Mouse (Mus musculus) myocyte (in vitro differentiated cells): ENCODE measurements around the gene Cd72.

Experiments used
- CEBPB ChIP-seq: IDR thresholded peaks from 2 replicates; pipeline ENCODE4 v1.6.1; 2011; ENCODE audit warnings: mild to moderate bottlenecking, moderate library complexity; ENCODE audit not compliant: poor library complexity, insufficient read depth, severe bottlenecking
- E2F4 ChIP-seq: IDR thresholded peaks from one replicate; pipeline ENCODE4 v1.6.1; 2011; ENCODE audit warnings: mild to moderate bottlenecking, control low read depth, moderate library complexity; ENCODE audit not compliant: insufficient read depth
- MAX ChIP-seq: IDR thresholded peaks from one replicate; pipeline ENCODE4 v1.6.1; 2011; ENCODE audit warnings: low read depth, mild to moderate bottlenecking, control low read depth
- MYOD1 ChIP-seq, 3 experiments: IDR thresholded peaks; one replicate each; pipeline ENCODE4 v1.6.1; 2011; ENCODE audit warnings: control low read depth in 2 of 3, low read depth in 2 of 3, mild to moderate bottlenecking in 2 of 3, moderate library complexity in 1 of 3; ENCODE audit not compliant: insufficient read length in 2 of 3, control insufficient read depth in 1 of 3
- MYOG ChIP-seq, 3 experiments: IDR thresholded peaks; one replicate each; pipeline ENCODE4 v1.6.1; 2011; ENCODE audit warnings: control low read depth in 2 of 3, low read depth in 2 of 3, mild to moderate bottlenecking in 2 of 3; ENCODE audit not compliant: insufficient read length in 2 of 3, control insufficient read depth in 1 of 3, insufficient read depth in 1 of 3
- POLR2A ChIP-seq: IDR thresholded peaks from one replicate; pipeline ENCODE4 v1.6.1; 2011; ENCODE audit warnings: low read depth, mild to moderate bottlenecking, control low read depth, moderate library complexity; ENCODE audit not compliant: insufficient read length
- POLR2AphosphoS2 ChIP-seq: IDR thresholded peaks from one replicate; pipeline ENCODE4 v1.6.1; 2011; ENCODE audit warnings: low read depth, control low read depth; ENCODE audit not compliant: insufficient read length
- REST ChIP-seq: IDR thresholded peaks from one replicate; pipeline ENCODE4 v1.6.1; 2011; ENCODE audit warnings: mild to moderate bottlenecking, control low read depth, moderate library complexity; ENCODE audit not compliant: insufficient read depth, insufficient read length
- TCF12 ChIP-seq: IDR thresholded peaks from one replicate; pipeline ENCODE4 v1.6.1; 2011; ENCODE audit warnings: mild to moderate bottlenecking, control low read depth; ENCODE audit not compliant: poor library complexity, insufficient read depth, severe bottlenecking
- TCF3 ChIP-seq: IDR thresholded peaks from one replicate; pipeline ENCODE4 v1.6.1; 2011; ENCODE audit warnings: low read depth, control low read depth; ENCODE audit not compliant: insufficient read length
- USF1 ChIP-seq: IDR thresholded peaks from one replicate; pipeline ENCODE4 v1.6.1; 2011; ENCODE audit warnings: low read depth, mild to moderate bottlenecking, control low read depth, moderate library complexity

DNA sequence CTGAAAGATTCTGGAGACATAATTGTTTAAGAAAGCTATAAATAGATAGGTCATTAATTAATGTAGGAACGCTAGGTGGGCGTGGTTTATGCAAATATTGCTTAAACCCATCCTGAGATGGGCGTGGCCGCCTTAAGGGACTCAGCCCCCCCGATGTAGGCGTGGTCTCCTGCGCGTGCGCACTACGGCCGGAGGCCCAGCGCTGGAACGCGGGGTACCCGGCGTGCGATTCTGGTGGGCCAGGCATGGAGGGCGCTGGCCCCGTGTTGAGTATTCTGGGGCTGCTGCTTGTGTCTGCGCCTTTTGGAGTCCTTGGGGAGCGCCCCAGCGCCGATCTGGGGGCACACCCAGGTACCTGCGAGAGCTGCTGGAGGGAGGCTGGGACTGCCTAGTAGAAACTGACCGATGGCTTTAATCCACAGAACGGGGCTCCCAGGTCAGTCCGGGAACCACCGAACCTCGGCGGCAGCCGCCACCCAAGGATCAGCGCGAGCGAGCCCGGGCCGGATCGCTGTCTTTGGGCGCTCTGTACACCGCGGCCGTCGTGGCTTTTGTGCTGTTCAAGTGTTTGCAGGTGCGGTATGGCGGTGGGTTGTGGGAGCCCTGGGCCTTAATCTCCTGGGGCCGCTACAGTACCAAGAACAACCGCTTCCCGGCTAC, 38.9 kb upstream of the Cd72 start:
- TF ChIP-seq TCF3 = no peak
- TF ChIP-seq POLR2A = peak; percentile 91
- TF ChIP-seq MAX = no peak
- peak; percentile 94 for TF ChIP-seq POLR2AphosphoS2
- TF ChIP-seq MYOG (IDR thresholded peaks at IDR 0.05; ENCODE audit: control insufficient read depth in 1 of 3, insufficient read depth in 1 of 3, insufficient read length in 2 of 3, low read depth in 2 of 3) = no peak
- no peak for TF ChIP-seq CEBPB
- no peak for TF ChIP-seq TCF12
- no peak for TF ChIP-seq E2F4
- no peak for TF ChIP-seq USF1
- TF ChIP-seq MYOD1 (IDR thresholded peaks at IDR 0.05; ENCODE audit: control insufficient read depth in 1 of 3, insufficient read length in 2 of 3, low read depth in 2 of 3) = peak in 1 of 3 experiments; percentile 1
- no peak for TF ChIP-seq REST
